Mouse (Mus musculus): ENCODE data around the gene Ankrd44.

DNA sequence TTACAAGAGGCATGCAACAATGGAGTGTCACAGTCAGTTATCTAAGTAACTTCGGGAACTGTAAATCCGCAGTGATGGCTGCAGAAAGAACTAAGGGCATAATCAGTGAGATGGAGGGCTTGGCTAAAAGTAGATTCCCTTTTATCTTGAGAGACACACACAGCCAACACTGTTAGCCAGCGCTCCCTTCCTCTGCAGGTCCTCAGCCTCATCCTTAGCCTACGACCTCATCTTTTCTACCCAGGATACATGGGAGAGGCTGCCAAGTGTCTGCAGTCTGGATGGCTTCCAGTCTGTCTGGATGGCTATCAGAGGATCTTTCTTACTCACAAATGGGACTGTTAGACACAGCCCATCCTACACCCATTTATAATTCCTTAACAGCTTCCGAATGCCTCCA, 185.3 kb downstream of the Ankrd44 start:
- TF ChIP-seq CTCF (IDR thresholded peaks at IDR 0.05; ENCODE audit: control insufficient read depth, insufficient read depth, insufficient read length) (no peak), MYOD1 (IDR thresholded peaks at IDR 0.05; ENCODE audit: control insufficient read depth, insufficient read length, low read depth) (no peak)
